Mouse (Mus musculus): ENCODE measurements around the gene Parp14. TPM values are rescaled to one million over a fixed set of nuclear protein-coding genes. Genes with fewer than 3 reads are reported as not detected.
"Not testable (repeated sequence)": the region's sequence is repeated elsewhere in the genome, so short reads cannot be mapped to it uniquely, and the experiment has no call there.

The Parp14 gene
- polyA plus RNA-seq, 2 experiments: 0.88 to 1.1 TPM

DNA sequence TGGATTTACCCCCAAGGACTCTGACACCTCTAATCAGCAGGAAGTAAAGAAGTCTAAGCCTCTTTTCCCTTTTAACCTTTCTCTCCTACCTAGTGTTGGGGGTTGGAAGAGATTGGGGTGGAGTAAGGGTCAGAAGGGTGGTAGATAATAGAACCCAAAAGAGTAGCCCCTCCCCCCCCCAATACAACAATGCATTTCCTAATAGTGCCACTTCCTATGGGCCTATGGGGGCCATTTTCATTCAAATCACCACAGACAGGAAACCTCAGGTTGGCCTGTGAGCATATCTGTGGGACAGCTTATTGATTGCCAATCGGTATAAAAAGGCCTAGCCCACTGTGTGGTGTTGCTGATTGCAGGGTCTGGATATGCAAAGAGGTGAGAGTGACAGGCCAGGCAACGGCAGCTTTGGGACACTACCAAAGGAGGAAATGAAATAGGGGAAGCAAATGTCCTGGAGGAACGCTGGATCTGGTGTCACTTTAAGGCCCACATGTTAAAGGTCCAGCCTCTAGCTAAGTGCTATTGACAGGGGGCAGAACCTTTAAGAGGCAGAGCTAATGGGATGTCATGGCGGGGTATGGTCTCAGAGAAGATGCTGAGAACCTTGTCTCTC is 32.9 kb upstream of the Parp14 start:
- H3K4me1 ChIP-seq (replicated peaks; ENCODE audit: control insufficient read depth in 2 of 2, insufficient read depth in 2 of 2, low read length in 1 of 2): peaks cover 2 to 8% of the 10 kb centered on the region in 2 experiments; a peak in 3 of 4 replicates
- H3K36me3 ChIP-seq (replicated peaks; ENCODE audit: control insufficient read depth, insufficient read depth, low read depth): no peaks in the 10 kb centered on the region
- 35% methylated on average over 4 of the region's 4 CpGs for WGBS (ENCODE audit: insufficient replicate concordance)
- H3K4me3 ChIP-seq (ENCODE audit: insufficient read depth in 1 of 2, low read depth in 2 of 2, low read length in 2 of 2): no peak overlapping the region
- ATAC-seq (ENCODE audit: insufficient read depth) (no peak), DNase-seq (ENCODE audit: low read depth in 3 of 3, low spot score in 3 of 3) (no peak)
- H3K9ac ChIP-seq (replicated peaks): no peak overlapping the region
- H3K27me3 ChIP-seq (ENCODE audit: control insufficient read depth, insufficient read depth, low read length): no peaks in the 10 kb centered on the region
- H3K27ac ChIP-seq: no peak overlapping the region
- no peaks in the 10 kb centered on the region for H3K9me3 ChIP-seq (ENCODE audit: control insufficient read depth, low read length)
- no peak overlapping the region for H3K4me2 ChIP-seq (ENCODE audit: low read depth)
- TF ChIP-seq CTCF (IDR thresholded peaks at IDR 0.05; ENCODE audit: low read depth) (no peak), EP300 (IDR thresholded peaks at IDR 0.05; ENCODE audit: low read depth) (no peak)

DNA sequence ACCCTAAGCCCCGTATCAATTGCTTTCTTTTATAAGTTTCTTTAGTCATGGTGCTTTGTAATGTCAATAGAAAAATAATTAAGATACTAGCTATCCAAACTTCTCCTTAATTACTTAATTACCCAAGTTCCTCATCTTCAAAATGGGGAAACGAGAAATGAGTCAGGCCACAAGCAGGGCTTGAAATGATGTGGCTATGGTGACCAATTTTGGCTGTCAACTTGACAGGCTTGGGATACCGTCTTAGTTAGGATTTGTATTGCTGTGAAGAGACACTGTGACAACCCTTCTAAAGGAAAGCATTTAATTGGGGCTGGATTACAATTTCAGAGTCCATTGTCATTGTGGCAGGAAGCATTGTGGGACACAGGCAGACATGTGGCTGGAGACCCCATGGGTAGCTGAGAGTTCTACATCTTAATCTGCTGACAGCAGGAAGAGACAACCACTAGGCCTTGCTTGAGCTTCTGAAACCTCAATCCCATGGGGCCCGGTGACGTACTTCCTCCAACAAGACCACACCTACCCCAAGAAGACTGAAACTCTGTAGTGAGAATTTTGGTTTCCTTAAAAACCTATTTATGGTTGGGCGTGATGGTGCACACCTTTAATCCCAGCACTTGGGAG is 31.8 kb upstream of the Parp14 start:
- H3K9ac ChIP-seq (replicated peaks): no peak overlapping the region
- H3K27me3 ChIP-seq (ENCODE audit: control insufficient read depth, insufficient read depth, low read length): no peaks in the 10 kb centered on the region
- peaks cover 2 to 8% of the 10 kb centered on the region in 2 experiments; a peak in 3 of 4 replicates for H3K4me1 ChIP-seq (replicated peaks; ENCODE audit: control insufficient read depth in 2 of 2, insufficient read depth in 2 of 2, low read length in 1 of 2)
- no peak overlapping the region for H3K4me3 ChIP-seq (ENCODE audit: insufficient read depth in 1 of 2, low read depth in 2 of 2, low read length in 2 of 2)
- TF ChIP-seq CTCF (IDR thresholded peaks at IDR 0.05; ENCODE audit: low read depth) (no peak), EP300 (IDR thresholded peaks at IDR 0.05; ENCODE audit: low read depth) (no peak)
- no peaks in the 10 kb centered on the region for H3K9me3 ChIP-seq (ENCODE audit: control insufficient read depth, low read length)
- no peak overlapping the region for H3K4me2 ChIP-seq (ENCODE audit: low read depth)
- H3K36me3 ChIP-seq (replicated peaks; ENCODE audit: control insufficient read depth, insufficient read depth, low read depth): no peaks in the 10 kb centered on the region
- WGBS (ENCODE audit: insufficient replicate concordance): 54% methylated on average over 6 of the region's 6 CpGs
- no peak overlapping the region for H3K27ac ChIP-seq
- DNase-seq (ENCODE audit: low read depth in 3 of 3, low spot score in 3 of 3) (no peak), ATAC-seq (ENCODE audit: insufficient read depth) (no peak)

DNA sequence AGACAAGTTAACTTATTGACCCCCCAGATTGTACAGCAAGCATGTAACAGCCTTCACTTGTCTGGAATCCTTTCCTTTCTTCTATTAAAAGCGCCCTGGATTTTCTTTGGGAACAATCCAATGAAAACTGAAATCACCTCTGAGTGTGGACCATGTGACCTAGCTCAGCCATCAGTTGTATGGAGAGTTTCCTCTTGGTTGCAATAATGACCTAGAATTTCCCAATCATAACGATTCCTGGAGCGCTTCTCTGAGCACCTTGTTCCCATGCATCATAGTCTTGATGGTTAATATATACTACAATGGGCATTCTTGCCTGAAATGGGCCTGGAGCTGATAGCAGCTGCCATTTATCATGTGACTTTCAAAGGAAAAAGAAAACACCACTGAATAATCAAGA is 29.2 kb upstream of the Parp14 start:
- DNase-seq (ENCODE audit: low read depth in 3 of 3, low spot score in 3 of 3): no peak
- WGBS (ENCODE audit: insufficient replicate concordance): 68% methylated on average over 3 of the region's 3 CpGs
- Histone ChIP-seq H3K4me3 (ENCODE audit: insufficient read depth in 1 of 2, low read depth in 2 of 2, low read length in 2 of 2) (no peak overlapping the region), H3K9ac (replicated peaks) (no peak overlapping the region), H3K27ac (no peak overlapping the region), H3K36me3 (replicated peaks; ENCODE audit: control insufficient read depth, insufficient read depth, low read depth) (no peaks in the 10 kb centered on the region), H3K4me1 (replicated peaks; ENCODE audit: control insufficient read depth in 2 of 2, insufficient read depth in 2 of 2, low read length in 1 of 2) (peaks cover 0 to 6% of the 10 kb centered on the region in 2 experiments; a peak in 2 of 4 replicates), H3K27me3 (ENCODE audit: control insufficient read depth, insufficient read depth, low read length) (no peaks in the 10 kb centered on the region), H3K4me2 (ENCODE audit: low read depth) (no peak overlapping the region), H3K9me3 (ENCODE audit: control insufficient read depth, low read length) (no peaks in the 10 kb centered on the region)
- TF ChIP-seq CTCF (IDR thresholded peaks at IDR 0.05; ENCODE audit: low read depth): no peak
- no peak for ATAC-seq (ENCODE audit: insufficient read depth)

DNA sequence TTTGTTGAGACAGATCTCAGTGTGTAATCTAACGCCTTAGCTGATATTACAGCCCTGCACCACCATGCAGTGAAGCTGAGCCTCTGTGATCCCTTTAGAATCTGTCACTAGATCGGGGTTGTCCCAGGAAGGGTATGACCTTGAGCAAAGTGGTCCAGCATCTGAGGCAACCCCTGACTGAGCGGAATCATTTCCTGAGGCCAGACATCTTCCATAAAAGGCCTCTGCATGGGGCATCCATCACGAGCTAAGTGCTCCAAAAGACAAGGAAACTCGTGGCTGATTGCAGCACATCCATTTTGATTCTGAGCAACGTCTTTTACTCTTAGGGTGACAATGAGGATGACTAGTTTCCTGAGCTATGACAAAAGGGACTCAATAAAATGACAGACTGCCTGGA is 23.7 kb upstream of the Parp14 start:
- Histone ChIP-seq H3K9ac (replicated peaks) (no peak overlapping the region), H3K27ac (no peak overlapping the region), H3K27me3 (ENCODE audit: control insufficient read depth, insufficient read depth, low read length) (no peaks in the 10 kb centered on the region), H3K36me3 (replicated peaks; ENCODE audit: control insufficient read depth, insufficient read depth, low read depth) (no peaks in the 10 kb centered on the region), H3K9me3 (ENCODE audit: control insufficient read depth, low read length) (no peaks in the 10 kb centered on the region), H3K4me3 (ENCODE audit: insufficient read depth in 1 of 2, low read depth in 2 of 2, low read length in 2 of 2) (no peak overlapping the region), H3K4me1 (replicated peaks; ENCODE audit: control insufficient read depth in 2 of 2, insufficient read depth in 2 of 2, low read length in 1 of 2) (no peaks in the 10 kb centered on the region), H3K4me2 (ENCODE audit: low read depth) (no peak overlapping the region)
- no peak for DNase-seq (ENCODE audit: low read depth in 3 of 3, low spot score in 3 of 3)
- no peak for ATAC-seq (ENCODE audit: insufficient read depth)
- WGBS (ENCODE audit: insufficient replicate concordance): 51% methylated on average over 6 of the region's 6 CpGs
- TF ChIP-seq EP300 (IDR thresholded peaks at IDR 0.05; ENCODE audit: low read depth) (no peak), CTCF (IDR thresholded peaks at IDR 0.05; ENCODE audit: low read depth) (no peak)

DNA sequence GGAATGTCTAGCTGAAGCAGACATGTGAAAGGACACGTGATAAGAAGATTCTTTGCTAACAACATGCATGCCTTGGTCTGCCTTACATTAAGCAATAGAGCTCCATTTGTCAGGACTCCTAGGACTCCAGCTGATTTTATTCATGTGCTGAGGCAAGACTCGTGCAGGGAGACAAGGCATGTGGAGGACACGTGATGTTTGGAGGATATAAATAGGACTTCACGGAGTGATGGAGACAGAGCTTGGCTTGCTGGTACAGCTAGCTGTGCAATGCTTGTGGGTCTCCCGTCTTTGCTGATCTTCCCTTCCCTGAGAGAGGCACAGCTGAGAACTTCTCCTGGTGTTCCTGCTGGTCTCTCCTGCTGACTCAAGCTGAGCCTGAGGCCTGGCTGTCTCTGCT is 20.3 kb upstream of the Parp14 start:
- H3K4me2 ChIP-seq (ENCODE audit: low read depth); H3K9me3 ChIP-seq (ENCODE audit: control insufficient read depth, low read length); H3K27ac ChIP-seq; ATAC-seq (ENCODE audit: insufficient read depth); H3K4me3 ChIP-seq (ENCODE audit: insufficient read depth in 1 of 2, low read depth in 2 of 2, low read length in 2 of 2); H3K9ac ChIP-seq (replicated peaks); H3K27me3 ChIP-seq (ENCODE audit: control insufficient read depth, insufficient read depth, low read length); H3K36me3 ChIP-seq (replicated peaks; ENCODE audit: control insufficient read depth, insufficient read depth, low read depth); DNase-seq (ENCODE audit: low read depth in 3 of 3, low spot score in 3 of 3); H3K4me1 ChIP-seq (replicated peaks; ENCODE audit: control insufficient read depth in 2 of 2, insufficient read depth in 2 of 2, low read length in 1 of 2): not testable (repeated sequence)
- WGBS (ENCODE audit: insufficient replicate concordance): 69% methylated on average over 5 of the region's 5 CpGs

All from liver, embryonic 14.5 days (tissue).